Mouse (Mus musculus) mouse embryonic stem cell (cell line): ENCODE results near the gene Tnfrsf9.
"Not testable (repeated sequence)": the region's sequence is repeated elsewhere in the genome, so short reads cannot be mapped to it uniquely, and the experiment has no call there.

Source experiments
- in situ Hi-C, 2 experiments: fragments of 300-500 bp; cut with MboI; formaldehyde crosslinking; loops; 1 replicate in 1 of 2; 3 replicates in 1 of 2; pipeline ENCODE4 v1.14.3; 2019 to 2020; ENCODE audit warnings: low sequenced_read_pairs in 2 of 2, low pct_unique_long_range_greater_than_20kb in 1 of 2, mixed read lengths in 1 of 2; ENCODE audit not compliant: unreplicated experiment in 1 of 2

Tnfrsf9 gene

GRCm38 (mm10) chr4:150914290-150914733, at the start of gene Tnfrsf9, which contains the start of gene Park7:
Gene Tnfrsf9, plus strand, starts transcription at chr4:150914562.
Gene Park7, minus strand, starts transcription at chr4:150914437.
- in situ Hi-C loops = no loop called here

GRCm38 (mm10) chr4:150865371-150865770, 49.0 kb upstream of the Tnfrsf9 start:
- in situ Hi-C loops = loop anchor here in 1 of 2 experiments (10.0 kb wide), 1 partner anchor 211 kb away; the partner anchor contains the start of gene Slc45a1

GRCm38 (mm10) chr4:150866069-150866468, 48.3 kb upstream of the Tnfrsf9 start:
- in situ Hi-C loops = loop anchor here in 1 of 2 experiments (10.0 kb wide), 1 partner anchor 211 kb away; the partner anchor contains the start of gene Slc45a1

- in situ Hi-C loops = loop anchor here in 1 of 2 experiments (10.0 kb wide), 1 partner anchor 212 kb away; the partner anchor contains the start of gene Slc45a1
Measured at GRCm38 (mm10) chr4:150866494-150866893, 47.9 kb upstream of the Tnfrsf9 start.

GRCm38 (mm10) chr4:150868161-150868560, 46.2 kb upstream of the Tnfrsf9 start:
- in situ Hi-C loops = loop anchor here in 1 of 2 experiments (10.0 kb wide), 1 partner anchor 213 kb away; the partner anchor contains the start of gene Slc45a1

GRCm38 (mm10) chr4:150868859-150869258, 45.5 kb upstream of the Tnfrsf9 start:
- in situ Hi-C loops = loop anchor here in 1 of 2 experiments (10.0 kb wide), 1 partner anchor 214 kb away; the partner anchor contains the start of gene Slc45a1

GRCm38 (mm10) chr4:150869276-150870197, 44.8 kb upstream of the Tnfrsf9 start:
- in situ Hi-C loops = loop anchor here in 1 of 2 experiments (10.0 kb wide), 1 partner anchor 215 kb away; the partner anchor contains the start of gene Slc45a1

- in situ Hi-C loops = no loop called here
Measured at GRCm38 (mm10) chr4:150870963-150871391, 43.4 kb upstream of the Tnfrsf9 start.

GRCm38 (mm10) chr4:150871392-150872138, 42.8 kb upstream of the Tnfrsf9 start:
- in situ Hi-C loops = no loop called here

GRCm38 (mm10) chr4:150872139-150872651, 42.2 kb upstream of the Tnfrsf9 start:
- in situ Hi-C loops = no loop called here

- in situ Hi-C loops = no loop called here
Measured at GRCm38 (mm10) chr4:150872681-150873080, 41.7 kb upstream of the Tnfrsf9 start.

- in situ Hi-C loops = not testable (repeated sequence)
Measured at GRCm38 (mm10) chr4:150874416-150874815, 39.9 kb upstream of the Tnfrsf9 start.

- in situ Hi-C loops = no loop called here
Measured at GRCm38 (mm10) chr4:150875393-150875792, 39.0 kb upstream of the Tnfrsf9 start.

- in situ Hi-C loops = no loop called here
Measured at GRCm38 (mm10) chr4:150879631-150880030, 34.7 kb upstream of the Tnfrsf9 start.

- in situ Hi-C loops = no loop called here
Measured at GRCm38 (mm10) chr4:150880364-150880763, 34.0 kb upstream of the Tnfrsf9 start.

GRCm38 (mm10) chr4:150882632-150883031, 31.7 kb upstream of the Tnfrsf9 start:
- in situ Hi-C loops = no loop called here

GRCm38 (mm10) chr4:150887903-150888302, 26.5 kb upstream of the Tnfrsf9 start:
- in situ Hi-C loops = no loop called here

GRCm38 (mm10) chr4:150888492-150888891, 25.9 kb upstream of the Tnfrsf9 start:
- in situ Hi-C loops = no loop called here
